Mouse (Mus musculus): ENCODE measurements around the gene Rab3b.

Rab3b gene

DNA sequence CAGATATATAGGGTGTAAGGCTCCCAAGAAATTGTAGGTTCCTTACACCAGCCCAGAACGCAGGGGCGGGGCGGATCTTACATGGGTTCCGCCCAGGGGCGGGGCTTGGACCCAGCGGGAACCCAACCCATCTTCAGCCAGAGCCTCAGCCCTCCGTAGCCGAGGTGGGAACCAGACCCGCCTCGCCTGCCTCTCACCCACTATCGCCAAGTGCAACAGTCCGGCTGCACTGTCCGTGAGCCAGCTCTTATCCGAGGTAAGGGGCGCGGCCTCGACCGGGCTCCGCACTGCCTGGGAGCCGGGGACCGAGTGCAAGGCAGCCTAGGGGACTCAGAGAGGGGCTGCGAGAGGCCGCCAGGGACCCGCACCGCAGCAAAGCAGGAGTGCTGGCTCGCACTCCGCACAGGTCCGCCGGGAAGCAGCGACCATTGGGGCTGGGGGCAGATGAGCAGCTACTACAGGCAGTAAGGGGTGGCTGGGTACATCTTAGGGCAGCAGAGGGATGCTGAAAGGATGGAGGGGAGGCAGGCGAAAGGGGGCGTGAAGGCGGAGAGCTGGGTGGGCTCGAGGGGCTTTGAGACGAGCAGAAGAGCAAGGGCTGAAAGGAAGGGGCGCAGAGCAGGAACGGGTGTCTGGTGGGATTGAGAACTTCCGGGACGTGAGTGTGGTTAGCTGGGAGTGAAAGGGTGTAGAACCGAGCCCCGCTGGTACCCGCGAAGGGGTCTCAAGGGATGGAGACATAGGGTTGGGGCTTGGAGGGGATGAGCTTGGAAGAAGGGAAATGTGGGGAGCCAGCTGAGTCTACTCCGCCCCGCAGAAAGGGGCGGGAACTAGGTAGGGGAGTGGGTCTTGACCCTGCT is at the start of gene Rab3b:
Gene Rab3b, plus strand, starts transcription at position 101 of the 860 bp plus-strand sequence.
- peak; percentile 23 to 30 for DNase-seq

DNA sequence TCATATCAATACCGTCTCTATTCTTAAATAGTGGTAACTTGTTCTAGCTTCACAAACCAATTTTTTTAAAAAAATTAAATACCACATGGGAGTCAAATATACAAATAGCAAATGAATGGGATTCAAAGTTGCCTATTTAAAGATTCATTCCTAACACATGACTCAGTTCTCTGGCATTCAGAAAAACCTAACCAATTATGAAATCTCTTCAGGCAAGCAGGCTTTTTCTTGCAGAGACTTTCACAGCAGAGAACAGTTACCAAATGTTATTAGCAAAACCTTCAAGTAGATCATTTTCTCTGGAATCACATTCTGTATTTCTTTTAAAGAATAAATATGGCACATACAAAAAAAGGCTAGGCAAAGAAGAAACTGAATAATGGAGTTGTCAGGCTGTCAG is 48.2 kb upstream of the Rab3b start:
- no peak for DNase-seq

DNA sequence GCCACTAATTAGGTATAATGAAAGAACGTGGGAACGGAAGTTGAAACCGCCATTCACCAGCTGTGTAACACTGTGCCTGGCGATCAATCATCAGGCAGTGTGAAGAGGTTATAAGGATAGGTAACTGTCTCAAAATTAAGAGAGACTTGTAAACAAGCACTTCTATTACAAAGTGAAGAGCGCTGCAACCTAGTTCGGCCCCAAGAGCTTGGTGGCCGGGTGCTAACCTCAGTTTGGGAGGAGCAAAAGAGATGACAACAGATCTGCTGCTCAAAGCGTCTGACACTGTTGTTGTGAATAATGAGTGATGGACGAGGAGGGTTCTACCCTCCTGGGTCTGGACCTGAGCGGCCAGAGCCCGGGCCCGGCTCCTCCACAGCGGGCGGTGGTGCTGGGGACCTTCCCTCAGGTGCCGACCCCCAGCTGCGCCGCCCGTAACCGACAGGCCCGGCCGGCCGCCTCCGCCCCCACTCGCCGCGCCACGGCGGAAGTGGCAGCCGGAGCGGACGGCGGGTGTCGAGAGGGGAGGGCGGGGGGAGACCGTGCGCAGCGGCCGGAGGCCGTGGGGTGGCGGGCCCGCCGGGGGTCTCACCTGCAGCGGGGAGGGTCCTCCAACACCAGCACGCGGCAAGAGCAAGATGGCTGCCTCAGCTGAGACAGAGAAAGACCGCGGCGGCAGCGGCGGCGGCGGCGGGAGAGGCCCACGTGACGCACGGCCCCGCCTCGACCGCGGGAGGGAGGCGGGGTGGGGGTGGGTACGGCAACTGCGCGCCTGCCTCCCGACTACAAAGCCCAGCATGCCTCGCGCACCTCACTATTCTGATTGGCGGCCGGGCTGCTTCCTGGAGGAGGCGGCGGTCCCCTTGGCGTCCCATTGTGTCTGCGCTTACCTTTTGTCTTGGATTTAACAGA is 45.7 kb upstream of the Rab3b start, which contains the start of gene Btf3l4:
Gene Btf3l4, minus strand, starts transcription at position 699 of the 912 bp plus-strand sequence.
- peak; percentile 92 to 94 for DNase-seq

DNA sequence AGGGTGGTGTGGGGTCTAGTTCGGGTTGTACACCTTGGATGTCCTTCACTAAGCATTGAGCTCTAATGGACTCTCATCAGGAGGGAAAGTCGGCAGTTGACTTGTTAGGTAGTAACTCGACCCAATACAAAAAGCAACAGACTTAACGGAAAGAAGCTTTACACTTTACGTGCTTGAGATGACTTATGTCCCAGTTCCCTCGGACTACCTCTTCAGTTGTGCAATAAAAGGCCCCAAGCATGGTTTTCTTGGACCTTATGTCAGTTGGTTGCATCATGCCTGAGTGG is 45.1 kb upstream of the Rab3b start:
- no peak for DNase-seq

DNA sequence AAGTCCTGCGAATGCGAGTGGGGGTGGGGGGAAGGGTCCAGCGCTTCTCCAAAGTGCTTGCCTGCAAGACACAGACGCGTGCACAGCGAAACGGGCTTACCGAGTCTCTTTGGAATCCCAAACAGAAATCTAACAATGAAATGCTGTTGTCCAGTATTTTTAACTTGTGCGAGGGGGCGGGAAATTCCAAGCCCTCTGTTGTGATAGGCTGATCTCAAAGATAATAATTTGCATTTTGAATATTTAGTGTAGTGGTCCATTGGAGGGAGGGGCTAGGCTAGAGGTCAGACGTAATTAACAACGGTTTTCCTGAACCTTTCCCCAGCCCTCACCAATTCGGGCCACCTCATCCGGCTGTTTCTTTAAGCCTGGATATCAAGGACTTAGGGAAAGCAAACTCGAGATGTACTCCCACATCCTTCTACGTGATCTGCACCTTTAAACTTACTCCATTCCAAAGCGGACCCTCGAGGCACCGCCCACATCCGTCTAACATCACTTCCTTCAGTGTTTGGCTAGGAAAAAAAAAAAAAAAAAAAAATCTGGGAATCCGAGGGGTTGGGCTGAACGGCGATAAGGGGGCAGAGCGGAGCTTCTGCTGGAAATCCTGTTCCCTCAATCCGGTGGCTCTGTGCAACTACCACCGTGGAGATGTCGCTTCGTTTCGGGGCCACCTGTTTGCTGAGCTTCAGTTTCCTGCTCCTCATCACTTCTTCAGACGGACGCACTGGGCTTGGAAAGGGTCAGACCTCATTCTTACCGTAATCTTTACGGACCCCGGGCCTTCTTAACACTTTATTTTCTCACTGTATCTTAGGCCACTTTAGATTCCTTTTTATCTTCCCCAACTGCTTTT is 44.5 kb upstream of the Rab3b start, which contains the start of gene Txndc12:
Gene Txndc12, plus strand, starts transcription at position 487 of the 856 bp plus-strand sequence.
- peak; percentile 82 to 89 for DNase-seq

DNA sequence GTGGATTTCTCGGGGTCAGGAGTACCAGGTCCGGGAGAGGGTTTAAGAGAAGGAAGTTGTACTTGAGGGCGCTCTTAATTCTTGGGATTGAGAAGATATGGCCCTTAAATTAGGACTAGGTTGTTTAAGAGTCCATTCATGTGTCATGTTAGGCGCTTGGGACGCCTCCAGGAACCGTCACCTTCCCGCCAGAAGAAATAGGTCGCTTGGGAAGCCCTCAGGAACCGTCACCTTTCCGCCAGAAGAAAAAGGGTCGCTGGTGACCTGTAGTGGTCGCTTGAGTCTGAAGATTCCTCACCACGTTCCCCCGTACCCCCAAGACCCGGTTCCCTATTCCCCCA is 43.9 kb upstream of the Rab3b start:
- DNase-seq = peak; percentile 22 to 46

DNA sequence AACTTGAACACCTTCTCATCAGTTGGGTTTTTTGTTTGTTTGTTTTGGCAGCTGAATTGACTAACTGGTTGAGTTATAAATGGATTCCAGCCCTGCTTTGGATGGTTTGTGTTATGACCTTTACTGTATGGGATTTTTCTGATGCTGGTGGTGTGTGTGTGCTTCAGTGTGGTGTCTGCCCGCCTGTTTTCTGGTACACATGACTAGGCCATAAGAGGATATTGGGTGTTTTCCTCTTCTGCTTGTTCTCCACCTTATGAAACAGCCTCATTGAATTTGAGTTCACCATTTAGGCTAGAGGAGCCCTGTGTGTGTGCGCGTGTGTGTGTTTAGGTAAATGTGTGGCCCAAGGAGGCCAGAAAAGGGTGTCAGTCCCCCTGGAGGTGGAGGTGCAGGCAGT is 43.4 kb upstream of the Rab3b start:
- DNase-seq = no peak

DNA sequence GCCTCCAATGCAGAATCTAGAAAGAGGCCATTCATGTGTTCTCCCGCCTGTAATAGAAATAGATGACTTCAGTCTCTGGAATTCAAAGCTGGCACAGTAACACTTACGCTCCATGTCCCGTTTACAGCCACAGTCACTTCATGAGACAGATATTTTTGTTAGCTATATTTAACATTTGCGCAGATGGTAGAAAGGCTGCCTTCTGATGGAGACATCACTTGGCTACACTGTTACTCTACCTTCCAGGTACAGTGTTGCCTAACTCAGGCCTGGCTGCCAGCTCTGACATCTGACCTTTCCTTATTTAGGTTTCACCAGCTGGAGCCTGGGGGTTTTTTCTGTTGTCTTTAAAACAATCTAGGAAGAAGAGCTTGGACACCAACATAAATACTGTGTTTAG is 40.8 kb upstream of the Rab3b start:
- DNase-seq = peak; percentile 54 to 65

DNA sequence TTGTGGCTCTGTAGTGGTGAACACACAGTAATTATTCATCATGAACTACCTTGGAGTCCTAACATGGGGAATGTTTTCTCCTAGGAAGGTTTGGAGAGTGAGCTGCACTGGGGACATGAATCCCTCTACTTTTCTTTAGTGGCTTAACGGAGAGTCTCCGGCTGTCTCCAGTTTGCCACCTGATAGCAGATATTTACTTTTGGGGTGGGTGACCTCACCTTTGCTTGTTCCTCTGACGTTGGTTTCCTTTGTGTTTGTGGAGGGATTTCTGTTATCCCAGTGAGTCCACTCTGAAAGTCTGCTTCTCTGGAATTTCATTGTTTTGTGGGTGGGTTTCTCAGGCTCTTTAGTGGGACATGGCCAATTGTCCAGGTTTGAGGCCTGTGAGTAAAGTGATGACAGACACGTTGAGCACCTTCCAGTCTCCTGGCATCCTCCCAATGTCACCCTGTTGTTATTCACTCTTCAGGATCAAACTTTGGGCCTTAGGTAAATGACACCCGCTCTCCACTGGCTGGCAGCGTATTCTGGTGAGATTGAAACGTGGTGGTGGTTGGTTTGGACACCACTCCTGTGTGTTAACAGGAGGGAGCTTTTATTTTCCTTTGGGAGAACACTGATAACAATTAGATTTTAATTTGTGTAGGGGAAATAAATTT is 36.8 kb upstream of the Rab3b start:
- no peak for DNase-seq

DNA sequence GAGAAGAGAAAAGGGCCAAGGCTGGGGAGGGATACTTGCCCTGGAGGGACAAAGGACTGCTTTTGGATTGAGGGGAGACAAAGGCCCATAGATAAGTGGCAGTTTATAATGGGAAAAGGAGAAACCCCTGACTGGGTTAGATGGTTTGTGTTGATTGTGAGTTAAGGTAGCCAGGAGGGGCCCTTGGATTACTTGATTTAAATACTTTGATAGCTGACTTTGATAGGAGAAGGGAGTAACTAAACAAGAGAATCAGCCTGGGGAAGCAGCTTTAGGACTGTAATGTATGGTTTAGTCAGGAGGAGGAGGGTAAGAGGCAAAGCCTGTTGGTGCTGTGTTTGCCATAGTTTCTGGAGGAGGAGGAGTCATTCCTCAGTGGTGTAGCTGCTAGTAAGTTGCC is 35.5 kb upstream of the Rab3b start:
- DNase-seq = no peak

DNA sequence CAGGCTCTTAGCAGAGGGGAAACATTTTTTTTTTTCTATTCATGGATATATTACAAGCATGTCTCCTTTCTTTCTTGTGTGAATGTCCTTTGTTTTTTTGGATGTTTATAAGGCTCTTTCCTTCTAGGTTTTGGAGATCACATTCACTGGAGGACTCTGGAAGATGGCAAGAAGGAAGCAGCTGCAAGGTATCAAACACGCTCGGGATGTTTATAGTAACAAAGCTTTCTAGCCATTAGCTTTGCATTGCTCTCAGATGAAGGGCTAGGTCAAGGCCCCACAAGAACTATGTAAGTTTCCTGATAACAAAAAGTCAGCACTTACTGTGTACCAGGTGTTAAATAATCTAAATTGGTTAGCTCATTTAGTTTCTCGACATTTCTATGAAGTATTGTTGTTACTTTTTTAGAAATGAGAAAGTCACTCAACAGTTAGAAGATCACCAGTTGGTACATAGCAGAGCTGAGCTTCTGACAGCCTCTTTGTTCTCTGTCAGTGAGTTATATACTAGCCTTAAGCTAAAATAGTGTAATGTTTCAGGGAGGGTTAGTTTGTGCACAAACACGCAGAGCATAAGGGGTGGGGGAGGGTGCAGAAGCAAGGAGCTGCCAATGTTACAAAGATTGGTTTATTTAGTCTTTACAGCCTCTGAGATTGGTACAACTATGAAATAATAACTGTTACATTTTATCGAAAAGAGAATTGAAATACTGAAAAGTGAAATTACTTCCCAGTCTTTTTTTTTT is 32.9 kb upstream of the Rab3b start:
- DNase-seq = no peak

DNA sequence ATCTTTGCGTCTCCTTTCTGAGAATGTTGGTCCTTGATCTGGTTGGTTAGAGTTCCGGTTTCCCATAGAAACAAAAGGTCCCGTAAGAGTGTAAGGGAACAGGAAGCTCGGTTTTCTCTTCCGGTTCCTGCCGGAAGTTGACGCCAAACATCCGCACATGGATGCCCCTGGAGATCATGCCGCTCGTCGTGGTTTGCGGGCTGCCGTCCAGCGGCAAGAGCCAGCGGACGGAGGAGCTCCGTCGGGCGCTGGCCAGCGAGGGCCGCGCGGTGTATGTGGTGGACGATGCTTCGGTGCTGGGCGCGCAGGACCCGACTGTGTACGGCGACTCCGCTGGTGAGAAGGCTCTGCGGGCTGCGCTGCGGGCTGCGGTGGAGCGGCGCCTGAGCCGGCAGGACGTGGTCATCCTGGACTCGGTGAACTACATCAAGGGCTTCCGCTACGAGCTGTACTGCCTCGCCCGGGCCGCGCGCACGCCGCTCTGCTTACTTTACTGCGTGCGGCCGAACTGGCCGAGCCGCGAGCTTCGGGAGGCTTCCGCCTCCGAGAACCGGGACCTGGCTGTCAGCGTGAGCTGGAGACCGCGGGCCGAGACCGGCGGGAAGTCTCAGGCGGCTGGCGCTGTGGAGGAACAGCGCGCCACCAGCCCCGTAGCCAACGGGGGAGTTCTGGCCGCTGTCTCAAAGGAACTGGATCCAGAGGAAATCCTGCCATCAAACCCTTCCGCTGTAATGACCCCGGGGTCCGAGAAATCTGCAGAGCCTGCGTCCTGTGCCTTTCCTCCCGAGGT is 31.0 kb upstream of the Rab3b start, which contains the start of gene Kti12:
Gene Kti12, plus strand, starts transcription at position 71 of the 790 bp plus-strand sequence.
- DNase-seq = peak; percentile 85 to 87

DNA sequence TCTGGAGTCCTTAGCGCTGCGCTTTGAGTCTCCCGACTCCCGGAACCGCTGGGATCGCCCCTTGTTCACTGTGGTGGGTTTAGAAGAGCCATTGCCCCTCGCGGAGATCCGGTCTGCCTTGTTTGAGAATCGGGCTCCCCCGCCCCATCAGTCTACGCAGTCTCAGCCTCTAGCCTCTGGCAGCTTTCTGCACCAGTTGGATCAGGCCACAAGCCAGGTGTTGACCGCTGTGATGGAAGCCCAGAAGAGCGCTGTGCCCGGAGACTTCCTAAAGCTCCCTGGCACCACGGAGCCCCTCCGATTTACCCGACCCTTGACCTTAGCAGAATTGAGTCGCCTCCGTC is 30.4 kb upstream of the Rab3b start, which contains the start of gene A730015C16Rik:
Gene A730015C16Rik, minus strand, starts transcription at position 115 of the 344 bp plus-strand sequence.
- DNase-seq = peak in 1 of 2 experiments; percentile 23

DNA sequence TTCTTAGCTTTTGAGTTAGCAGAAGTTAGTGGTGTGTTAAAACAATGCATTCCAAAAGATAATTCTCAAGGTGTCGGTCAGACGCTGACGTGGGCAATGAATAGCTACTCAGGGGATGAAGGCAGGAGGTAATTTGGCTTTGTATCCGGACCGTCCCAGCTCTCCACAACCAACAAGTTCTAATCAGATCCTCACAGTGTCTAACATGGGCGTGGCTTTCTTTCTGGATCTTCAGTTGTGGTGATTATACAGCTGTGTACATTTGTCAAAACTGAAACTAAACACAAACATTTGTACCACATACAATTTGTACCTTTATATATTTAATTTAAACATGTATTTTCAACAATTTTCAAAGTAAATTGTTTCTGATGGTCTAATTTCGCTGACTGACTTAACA is 12.1 kb upstream of the Rab3b start:
- no peak for DNase-seq

DNA sequence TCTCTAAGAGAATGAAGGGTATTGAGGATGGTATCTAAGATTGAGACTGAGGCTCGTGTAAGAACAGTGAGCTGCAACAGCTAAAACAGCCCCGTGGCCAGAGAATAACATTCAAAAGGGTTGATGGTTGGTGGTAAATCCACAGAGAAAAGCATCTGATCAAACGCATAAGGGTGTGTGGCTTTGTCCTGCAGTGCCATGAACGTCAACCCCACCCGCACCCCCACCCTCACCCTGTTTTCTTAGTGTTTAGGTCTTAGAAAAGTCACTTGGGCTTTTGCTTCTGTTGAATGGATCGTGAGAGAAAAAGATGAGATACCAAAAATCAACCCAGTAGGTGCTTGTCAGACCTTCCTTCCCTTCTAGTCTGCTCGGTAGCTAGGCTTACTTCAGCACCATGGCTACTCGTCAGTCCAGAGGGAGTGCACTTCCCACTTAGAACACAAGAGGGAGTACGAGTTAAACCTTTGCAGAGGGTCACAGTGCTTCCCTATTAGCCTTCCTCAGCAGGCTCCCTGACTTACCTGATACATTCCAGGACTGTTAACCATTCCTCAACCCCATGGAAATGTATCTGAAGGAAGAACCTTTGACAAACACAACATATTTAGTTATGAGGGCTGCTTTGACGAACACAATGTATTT is 9.0 kb upstream of the Rab3b start:
- DNase-seq = peak; percentile 87 to 90

DNA sequence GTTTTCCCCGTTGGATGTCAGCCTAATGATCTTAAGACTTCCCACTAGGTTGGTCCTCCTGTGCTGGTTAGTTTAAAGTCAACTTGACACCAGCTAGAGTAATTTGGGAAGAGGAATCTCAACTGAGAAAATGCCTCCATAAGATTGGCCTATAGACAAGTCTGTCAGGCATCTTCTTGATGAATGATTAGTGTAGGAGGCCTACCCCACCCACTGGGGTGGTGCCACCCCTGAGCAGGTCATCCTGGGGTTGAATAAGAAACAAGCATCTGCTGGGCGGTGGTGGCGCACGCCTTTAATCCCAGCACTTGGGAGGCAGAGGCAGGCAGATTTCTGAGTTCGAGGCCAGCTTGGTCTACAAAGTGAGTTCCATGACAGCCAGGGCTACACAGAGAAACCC is 5.1 kb upstream of the Rab3b start:
- no peak for DNase-seq

DNA sequence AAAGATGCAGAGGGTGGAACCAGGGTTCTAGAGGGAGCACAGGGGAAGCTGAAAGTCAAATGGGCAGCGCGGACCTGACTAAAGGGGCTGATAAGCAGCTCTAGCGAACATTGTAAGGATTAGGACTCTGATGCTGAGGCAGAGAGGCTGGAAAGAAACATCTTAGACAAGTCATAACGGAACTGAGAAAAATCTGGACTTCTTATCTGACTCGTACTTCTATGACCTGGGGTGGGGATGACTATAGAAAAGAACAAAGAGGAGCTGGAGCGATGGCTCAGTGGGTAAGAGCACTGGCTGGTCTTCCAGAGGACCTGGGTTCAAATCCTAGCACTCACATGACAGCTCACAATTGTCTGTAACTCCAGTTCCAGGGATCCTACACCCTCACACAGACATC is 962 bp upstream of the Rab3b start:
- no peak for DNase-seq

DNA sequence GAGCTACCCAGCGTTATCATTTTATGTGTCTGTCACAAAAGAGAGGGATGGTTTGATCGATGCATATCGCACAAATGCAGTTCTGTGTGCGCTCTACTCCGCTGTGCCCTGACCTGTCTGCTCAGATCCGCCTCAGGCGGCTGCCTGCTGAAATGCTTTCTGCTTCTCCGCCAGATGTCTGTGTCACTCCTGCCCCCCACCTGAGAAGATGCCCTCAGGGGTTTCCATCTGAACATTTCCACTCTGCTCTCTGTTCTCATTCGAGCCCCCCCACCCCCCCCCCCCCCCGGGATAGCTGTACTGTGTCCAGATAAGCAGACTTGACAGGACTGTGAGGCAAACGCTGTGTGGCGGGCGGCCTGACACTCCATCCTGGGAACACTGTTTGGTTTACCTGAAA is 5.0 kb downstream of the Rab3b start:
- DNase-seq = no peak

DNA sequence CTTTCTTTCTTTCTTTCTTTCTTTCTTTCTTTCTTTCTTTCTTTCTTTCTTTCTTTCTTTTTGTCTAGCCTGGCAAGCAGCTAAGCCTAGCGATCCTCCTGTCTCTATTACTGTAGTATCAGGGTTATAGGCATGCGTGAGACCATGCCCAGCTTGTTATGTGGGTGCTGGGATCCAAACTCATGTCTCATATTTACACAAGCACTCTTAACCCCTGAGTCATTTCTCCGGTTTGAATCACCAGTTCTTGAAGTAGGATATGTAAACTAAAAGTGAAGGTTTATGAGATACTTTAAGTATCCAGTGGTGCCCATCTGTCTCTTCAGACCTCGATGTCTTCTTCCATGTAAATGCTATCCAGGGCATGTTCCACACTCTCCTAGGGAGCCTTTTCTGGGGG is 8.6 kb downstream of the Rab3b start:
- no peak for DNase-seq

DNA sequence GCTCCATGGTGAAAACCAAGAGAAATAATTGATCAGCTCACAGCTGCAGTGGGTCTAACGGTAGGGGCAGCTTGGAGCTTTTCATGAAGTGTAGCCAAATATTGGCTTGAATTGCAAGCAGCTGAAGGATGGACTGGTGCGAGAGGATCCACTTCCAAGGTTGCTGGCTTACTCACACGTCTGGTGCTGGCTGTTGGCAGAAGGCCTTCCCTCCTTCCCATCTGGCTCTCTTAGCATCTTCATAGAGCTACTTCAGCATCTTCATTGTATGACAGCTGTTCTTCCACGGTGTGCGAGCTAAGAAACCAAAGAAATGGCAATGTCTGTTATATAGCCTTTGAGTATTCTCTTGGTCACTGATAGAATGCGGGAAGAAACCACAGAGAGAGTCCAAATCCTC is 12.0 kb downstream of the Rab3b start:
- DNase-seq = no peak

Measured in cerebellum, adult 18-20 months (tissue).